Mouse (Mus musculus) kidney, postnatal 14 days (tissue): ENCODE results near the gene Ccdc150.
A peak's percentile ranks its signal among the peaks of the same experiment; 100 is the strongest.

Experiments
- DNase-seq: peaks from one replicate; pipeline ENCODE4 v3.0.0; 2022; ENCODE audit warnings: mixed read lengths

Ccdc150 gene

GRCm38 (mm10) chr1:54250158-54250866 is at the start of gene Ccdc150:
TSS of gene Ccdc150 (plus strand) at chr1:54250683.
- peak; percentile 98 for DNase-seq

- DNase-seq = no peak
Observed at GRCm38 (mm10) chr1:54220273-54220672, 30.2 kb upstream of the Ccdc150 start.

GRCm38 (mm10) chr1:54242722-54243121 is 7.8 kb upstream of the Ccdc150 start:
- no peak for DNase-seq

- no peak for DNase-seq
Observed at GRCm38 (mm10) chr1:54275552-54275951, 25.1 kb downstream of the Ccdc150 start.

GRCm38 (mm10) chr1:54279628-54280027 is 29.1 kb downstream of the Ccdc150 start:
- no peak for DNase-seq

GRCm38 (mm10) chr1:54280651-54281050 is 30.2 kb downstream of the Ccdc150 start:
- no peak for DNase-seq

GRCm38 (mm10) chr1:54306404-54306803 is 55.9 kb downstream of the Ccdc150 start:
- peak; percentile 35 for DNase-seq

GRCm38 (mm10) chr1:54326647-54327046 is 76.2 kb downstream of the Ccdc150 start:
- no peak for DNase-seq

- DNase-seq = no peak
Observed at GRCm38 (mm10) chr1:54327876-54328545, 77.5 kb downstream of the Ccdc150 start.

GRCm38 (mm10) chr1:54332988-54333387 is 82.5 kb downstream of the Ccdc150 start:
- peak; percentile 28 for DNase-seq

GRCm38 (mm10) chr1:54354786-54355185 is 104.3 kb downstream of the Ccdc150 start:
- no peak for DNase-seq

GRCm38 (mm10) chr1:54355485-54355884 is 105.0 kb downstream of the Ccdc150 start:
- DNase-seq = no peak

- DNase-seq = no peak
Observed at GRCm38 (mm10) chr1:54356566-54356965, 106.1 kb downstream of the Ccdc150 start.

GRCm38 (mm10) chr1:54377506-54378051 is 127.1 kb downstream of the Ccdc150 start:
- DNase-seq = peak; percentile 6

- peak; percentile 67 for DNase-seq
Observed at GRCm38 (mm10) chr1:54380978-54381914, 130.8 kb downstream of the Ccdc150 start.

GRCm38 (mm10) chr1:54384221-54384620 is 133.7 kb downstream of the Ccdc150 start:
- DNase-seq = no peak

GRCm38 (mm10) chr1:54402736-54403135 is 152.3 kb downstream of the Ccdc150 start:
- no peak for DNase-seq
